Comparison of ENCODE assay signal across 22 mouse cellular contexts in the genomic region with DNA sequence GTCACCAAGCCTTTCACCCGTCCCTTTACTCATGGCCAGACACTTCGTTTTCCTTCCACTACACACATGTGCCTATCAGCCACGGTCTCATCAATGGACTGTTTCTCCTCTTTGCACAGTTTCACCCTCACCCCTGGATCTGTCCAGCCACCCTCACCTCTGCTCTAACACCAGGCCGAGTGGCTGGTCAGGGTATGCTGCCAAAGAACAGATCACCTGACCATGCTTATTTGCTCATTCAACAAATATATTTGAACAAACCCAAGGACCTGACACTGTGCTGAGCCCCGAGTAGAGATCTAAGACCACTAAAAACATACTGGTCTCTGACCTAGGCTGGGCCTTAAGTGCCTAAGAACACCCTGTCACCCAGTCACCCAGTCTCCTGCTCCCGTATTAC. TPM values are rescaled to one million over a fixed set of nuclear protein-coding genes. Genes with fewer than 3 reads are reported as not detected.
DNase-seq lines count a peak whose midpoint lies in the region; ATAC-seq and TF ChIP-seq lines count a peak whose summit lies in the region.
"Had no signal": no experiment of that assay in that cellular context is flagged by ENCODE, and none has a peak within 500 bp of the region (broad histone marks: within the 10 kb centered on the region; RNA-seq: fewer than 3 reads in every experiment).

No protein-coding gene starts in this region.

- 0 out of 2 replicates have a peak, but pooled peaks cover 4% of the 10 kb centered on the region for H3K36me3 ChIP-seq in lung, embryonic 16.5 days (ENCODE audit: control insufficient read depth, insufficient read depth, low read length)
- no peaks in the 10 kb centered on the region for H3K36me3 ChIP-seq in liver, embryonic 14.5 days (replicated peaks; ENCODE audit: control insufficient read depth, insufficient read depth, low read depth)
- peaks cover 15% of the 10 kb centered on the region for H3K36me3 ChIP-seq in macrophage (ENCODE audit: inconsistent target)
- H3K36me3 ChIP-seq in hindbrain, embryonic 10.5 days = peaks cover 30% of the 10 kb centered on the region
- H3K36me3 ChIP-seq in neural tube, embryonic 15.5 days = peaks cover 25% of the 10 kb centered on the region

- H3K4me2 ChIP-seq in lung, embryonic 16.5 days (ENCODE audit: low read depth, low read length) = no peak overlapping the region
- H3K4me2 ChIP-seq in liver, embryonic 14.5 days (ENCODE audit: low read depth) = no peak overlapping the region
- H3K4me2 ChIP-seq in neural tube, embryonic 15.5 days = no peak overlapping the region
- H3K4me2 ChIP-seq: heart, embryonic 12.5 days; hindbrain, embryonic 13.5 days; kidney, embryonic 15.5 days; limb, embryonic 15.5 days had no signal

- H3K4me1 ChIP-seq in lung, embryonic 16.5 days (replicated peaks; ENCODE audit: control insufficient read depth, insufficient read depth, low read length) = no peaks in the 10 kb centered on the region
- H3K4me1 ChIP-seq in lung, adult 2 months (ENCODE audit: control insufficient read depth, insufficient read depth, low read length) = peaks cover 2% of the 10 kb centered on the region; the same call in 1 of the 2 replicates
- H3K4me1 ChIP-seq in liver, embryonic 14.5 days (replicated peaks; ENCODE audit: control insufficient read depth in 2 of 2, insufficient read depth in 2 of 2, low read length in 1 of 2) = peaks cover 0 to 20% of the 10 kb centered on the region in 2 experiments; a peak in 1 of 4 replicates
- H3K4me1 ChIP-seq in hindbrain, embryonic 10.5 days (replicated peaks) = no peaks in the 10 kb centered on the region
- no peaks in the 10 kb centered on the region for H3K4me1 ChIP-seq in neural tube, embryonic 15.5 days
- H3K4me1 ChIP-seq: heart, embryonic 12.5 days; hindbrain, embryonic 13.5 days; kidney, embryonic 15.5 days; limb, embryonic 15.5 days had no signal

- H3K9ac ChIP-seq in lung, embryonic 16.5 days (ENCODE audit: low read length) = no peak overlapping the region
- H3K9ac ChIP-seq in liver, embryonic 14.5 days (replicated peaks) = no peak overlapping the region
- H3K9ac ChIP-seq in neural tube, embryonic 15.5 days (replicated peaks) = no peak overlapping the region
- H3K9ac ChIP-seq: heart, embryonic 12.5 days; hindbrain, embryonic 13.5 days; kidney, embryonic 15.5 days; limb, embryonic 15.5 days had no signal

- no peak overlapping the region for H3K4me3 ChIP-seq in lung, embryonic 16.5 days (ENCODE audit: low read length)
- H3K4me3 ChIP-seq in lung, adult 2 months (replicated peaks; ENCODE audit: extremely low read depth, low read depth, low read length) = no peak overlapping the region
- H3K4me3 ChIP-seq in liver, embryonic 14.5 days (ENCODE audit: insufficient read depth in 1 of 2, low read depth in 2 of 2, low read length in 2 of 2) = no peak overlapping the region
- no peak overlapping the region for H3K4me3 ChIP-seq in macrophage (ENCODE audit: inconsistent target)
- H3K4me3 ChIP-seq in hindbrain, embryonic 10.5 days = no peak overlapping the region
- H3K4me3 ChIP-seq in neural tube, embryonic 15.5 days (replicated peaks) = no peak overlapping the region
- H3K4me3 ChIP-seq: gastrocnemius, adult 2 months; heart, embryonic 12.5 days; hindbrain, embryonic 13.5 days; kidney, embryonic 15.5 days; limb, embryonic 15.5 days had no signal

- H3K27ac ChIP-seq in lung, embryonic 16.5 days (ENCODE audit: low read length) = no peak overlapping the region
- no peak overlapping the region for H3K27ac ChIP-seq in liver, embryonic 14.5 days
- peak overlapping the region; percentile 91; the same call in 1 of the 2 replicates for H3K27ac ChIP-seq in macrophage
- no peak overlapping the region for H3K27ac ChIP-seq in hindbrain, embryonic 10.5 days
- no peak overlapping the region for H3K27ac ChIP-seq in neural tube, embryonic 15.5 days (replicated peaks)
- H3K27ac ChIP-seq: gastrocnemius, adult 2 months; hindbrain, embryonic 13.5 days; kidney, embryonic 15.5 days; limb, embryonic 15.5 days had no signal

- no peak for TF ChIP-seq EP300 in liver, embryonic 14.5 days (IDR thresholded peaks at IDR 0.05; ENCODE audit: low read depth)

- TF ChIP-seq CTCF in lung, adult 2 months (IDR thresholded peaks at IDR 0.05; ENCODE audit: insufficient read depth, low read length) = no peak
- TF ChIP-seq CTCF in liver, embryonic 14.5 days (IDR thresholded peaks at IDR 0.05; ENCODE audit: low read depth) = no peak

- peaks cover 9% of the 10 kb centered on the region; the same call in 1 of the 2 replicates for H3K79me2 ChIP-seq in macrophage (ENCODE audit: inconsistent target)

- no peaks in the 10 kb centered on the region for H3K27me3 ChIP-seq in lung, embryonic 16.5 days (ENCODE audit: control insufficient read depth, insufficient read depth, low read depth, low read length)
- no peaks in the 10 kb centered on the region for H3K27me3 ChIP-seq in liver, embryonic 14.5 days (ENCODE audit: control insufficient read depth, insufficient read depth, low read length)
- no peaks in the 10 kb centered on the region for H3K27me3 ChIP-seq in hindbrain, embryonic 10.5 days (ENCODE audit: insufficient read depth, poor library complexity, severe bottlenecking)
- H3K27me3 ChIP-seq in neural tube, embryonic 15.5 days (replicated peaks) = no peaks in the 10 kb centered on the region
- H3K27me3 ChIP-seq: heart, embryonic 12.5 days; hindbrain, embryonic 13.5 days; kidney, embryonic 15.5 days; limb, embryonic 15.5 days had no signal

- no peaks in the 10 kb centered on the region for H3K9me3 ChIP-seq in lung, embryonic 16.5 days (ENCODE audit: control insufficient read depth, low read length)
- H3K9me3 ChIP-seq in liver, embryonic 14.5 days (ENCODE audit: control insufficient read depth, low read length) = no peaks in the 10 kb centered on the region
- H3K9me3 ChIP-seq in hindbrain, embryonic 10.5 days = no peaks in the 10 kb centered on the region
- H3K9me3 ChIP-seq in neural tube, embryonic 15.5 days (replicated peaks) = no peaks in the 10 kb centered on the region
- H3K9me3 ChIP-seq: G1E; heart, embryonic 12.5 days; hindbrain, embryonic 13.5 days; kidney, embryonic 15.5 days; limb, embryonic 15.5 days had no signal

- ATAC-seq in lung, embryonic 16.5 days (ENCODE audit: low read depth) = peak; percentile 17; the same call in 1 of the 2 replicates
- ATAC-seq in liver, embryonic 14.5 days (ENCODE audit: insufficient read depth) = peak; percentile 63
- ATAC-seq in neural tube, embryonic 15.5 days (ENCODE audit: low FRiP score) = no peak
- ATAC-seq: activated CD4-positive, CD25-positive, alpha-beta regulatory T cell, adult 4 months; midbrain, embryonic 16.5 days had no signal

- no peak for TF ChIP-seq POLR2A in lung, adult 2 months (IDR thresholded peaks at IDR 0.05; ENCODE audit: borderline replicate concordance, extremely low read depth, low read depth, low read length)

- DNase-seq in lung, adult 2 months = no peak
- no peak for DNase-seq in liver, embryonic 14.5 days (ENCODE audit: low read depth in 3 of 3, low spot score in 3 of 3)
- no peak for DNase-seq in hindbrain, embryonic 10.5 days (ENCODE audit: low spot score)
- no peak for DNase-seq in gastrocnemius, postnatal 25 days
- DNase-seq: cerebellum, adult 8-10 months; gastrocnemius, adult 2 months; heart, postnatal 14 days; right cerebral cortex, postnatal 25 days; thymus, postnatal 25 days had no signal

- WGBS in lung, embryonic 16.5 days = 49% methylated on average over 6 of the region's 6 CpGs
- 60% methylated on average over 6 of the region's 6 CpGs for WGBS in lung, adult 2 months
- 48% methylated on average over 6 of the region's 6 CpGs for WGBS in liver, embryonic 14.5 days (ENCODE audit: insufficient replicate concordance)
- 95% methylated on average over 6 of the region's 6 CpGs for WGBS in macrophage (ENCODE audit: missing documents)
- 84% methylated on average over 6 of the region's 6 CpGs for WGBS in hindbrain, embryonic 10.5 days
- WGBS in neural tube, embryonic 15.5 days = 77% methylated on average over 6 of the region's 6 CpGs

RNA-seq across cellular contexts. Expression of gene Med11, which starts 7.1 kb away (rescaled TPM):
- polyA plus RNA-seq in lung, embryonic 16.5 days (2015; fragmentation: Nextera tagmentation; extraction: Ambion mirVana) = 39.8 and 43.7 TPM in 2 replicates
- polyA plus RNA-seq in lung, adult 2 months (2012; rRNA removed) = 21.6 and 26.9 TPM in 2 replicates
- 11.9 and 12.8 TPM in 2 replicates for polyA plus RNA-seq in liver, embryonic 14.5 days (2012; rRNA removed)
- 17.0 and 20.0 TPM in 2 replicates for polyA plus RNA-seq in liver, embryonic 14.5 days (2014; fragmentation: Nextera tagmentation; extraction: Ambion mirVana)
- total RNA-seq in macrophage (2018; cell fraction: chromatin; rRNA removed) = 10 to 100 TPM in 20 of 26 experiments, 1 to 10 TPM in 6; 7.7 to 19.3 (median 12.0) TPM
- 10 to 100 TPM; 35.3 to 80.0 (median 55.9) TPM for total RNA-seq in macrophage (2018; cell fraction: cytosol; rRNA removed)
- 10 to 100 TPM; 12.6 to 31.8 (median 18.8) TPM for total RNA-seq in macrophage (2018; cell fraction: nucleus; rRNA removed)
- polyA plus RNA-seq in macrophage (2018) = 29.8 to 44.9 TPM (median 39.4 TPM) in 3 replicates
- 48.3 and 49.2 TPM in 2 replicates for polyA plus RNA-seq in hindbrain, embryonic 10.5 days (2016; fragmentation: Nextera tagmentation; extraction: Ambion mirVana)
- polyA plus RNA-seq in neural tube, embryonic 15.5 days (2015; fragmentation: Nextera tagmentation; extraction: Ambion mirVana) = 44.4 and 45.0 TPM in 2 replicates
- total RNA-seq in gastrocnemius, postnatal 25 days (2021) = 1 to 10 TPM; 5.6 to 6.2 TPM

RNA-seq across cellular contexts. Expression of gene Arrb2, which starts 12.2 kb away (rescaled TPM):
- polyA plus RNA-seq in lung, embryonic 16.5 days (2015; fragmentation: Nextera tagmentation; extraction: Ambion mirVana) = 14.1 and 15.0 TPM in 2 replicates
- polyA plus RNA-seq in lung, adult 2 months (2012; rRNA removed) = 48.2 and 80.2 TPM in 2 replicates
- polyA plus RNA-seq in liver, embryonic 14.5 days (2012; rRNA removed) = 17.8 and 19.4 TPM in 2 replicates
- polyA plus RNA-seq in liver, embryonic 14.5 days (2014; fragmentation: Nextera tagmentation; extraction: Ambion mirVana) = 9.8 and 11.0 TPM in 2 replicates
- total RNA-seq in macrophage (2018; cell fraction: chromatin; rRNA removed) = 1,000 to 10,000 TPM in 11 of 26 experiments, 100 to 1,000 TPM in 15; 122 to 1,570 (median 865) TPM
- total RNA-seq in macrophage (2018; cell fraction: cytosol; rRNA removed) = 100 to 1,000 TPM; 129 to 393 (median 270) TPM
- 100 to 1,000 TPM; 145 to 858 (median 561) TPM for total RNA-seq in macrophage (2018; cell fraction: nucleus; rRNA removed)
- polyA plus RNA-seq in macrophage (2018) = 230 to 319 TPM (median 312 TPM) in 3 replicates
- 31.1 and 32.7 TPM in 2 replicates for polyA plus RNA-seq in hindbrain, embryonic 10.5 days (2016; fragmentation: Nextera tagmentation; extraction: Ambion mirVana)
- 53.6 and 59.7 TPM in 2 replicates for polyA plus RNA-seq in neural tube, embryonic 15.5 days (2015; fragmentation: Nextera tagmentation; extraction: Ambion mirVana)
- total RNA-seq in gastrocnemius, postnatal 25 days (2021) = 1 to 10 TPM; 7.5 to 9.0 TPM

RNA-seq across cellular contexts. Expression of gene Zmynd15, which starts 14.6 kb away (rescaled TPM):
- polyA plus RNA-seq in lung, embryonic 16.5 days (2015; fragmentation: Nextera tagmentation; extraction: Ambion mirVana) = 0.48 and 1.0 TPM in 2 replicates
- polyA plus RNA-seq in lung, adult 2 months (2012; rRNA removed) = 8.7 and 12.3 TPM in 2 replicates
- 0.28 and 0.31 TPM in 2 replicates for polyA plus RNA-seq in liver, embryonic 14.5 days (2012; rRNA removed)
- polyA plus RNA-seq in liver, embryonic 14.5 days (2014; fragmentation: Nextera tagmentation; extraction: Ambion mirVana) = 0.10 and 0.29 TPM in 2 replicates
- 10 to 100 TPM; 15.3 to 70.9 (median 30.3) TPM for total RNA-seq in macrophage (2018; cell fraction: chromatin; rRNA removed)
- total RNA-seq in macrophage (2018; cell fraction: cytosol; rRNA removed) = 1 to 10 TPM; 2.5 to 9.7 (median 5.3) TPM
- total RNA-seq in macrophage (2018; cell fraction: nucleus; rRNA removed) = 10 to 100 TPM in 25 of 26 experiments, 1 to 10 TPM in 1; 9.8 to 55.7 (median 28.5) TPM
- 2.4 to 5.2 TPM (median 4.4 TPM) in 3 replicates for polyA plus RNA-seq in macrophage (2018)
- polyA plus RNA-seq in hindbrain, embryonic 10.5 days (2016; fragmentation: Nextera tagmentation; extraction: Ambion mirVana) = 0.25 and 0.30 TPM in 2 replicates
- polyA plus RNA-seq in neural tube, embryonic 15.5 days (2015; fragmentation: Nextera tagmentation; extraction: Ambion mirVana) = 0.60 and 1.0 TPM in 2 replicates
- total RNA-seq in gastrocnemius, postnatal 25 days (2021) = under 1 TPM; 0.38 to 0.97 TPM
- total RNA-seq: granulocyte monocyte progenitor cell, adult 5-6 weeks had no signal
- polyA plus RNA-seq: activated CD4-positive, CD25-positive, alpha-beta regulatory T cell, adult 4 months; G1E had no signal

RNA-seq across cellular contexts. Expression of gene Cxcl16, which starts 15.1 kb away (rescaled TPM):
- 7.5 and 8.3 TPM in 2 replicates for polyA plus RNA-seq in lung, embryonic 16.5 days (2015; fragmentation: Nextera tagmentation; extraction: Ambion mirVana)
- 67.2 and 74.6 TPM in 2 replicates for polyA plus RNA-seq in lung, adult 2 months (2012; rRNA removed)
- polyA plus RNA-seq in liver, embryonic 14.5 days (2012; rRNA removed) = 0.94 and 1.1 TPM in 2 replicates
- 0.79 and 1.5 TPM in 2 replicates for polyA plus RNA-seq in liver, embryonic 14.5 days (2014; fragmentation: Nextera tagmentation; extraction: Ambion mirVana)
- total RNA-seq in macrophage (2018; cell fraction: chromatin; rRNA removed) = 100 to 1,000 TPM in 19 of 26 experiments, 10 to 100 TPM in 7; 38.5 to 511 (median 181) TPM
- total RNA-seq in macrophage (2018; cell fraction: cytosol; rRNA removed) = 100 to 1,000 TPM in 21 of 26 experiments, 10 to 100 TPM in 5; 78.1 to 341 (median 209) TPM
- 100 to 1,000 TPM in 24 of 26 experiments, 10 to 100 TPM in 2; 63.6 to 577 (median 286) TPM for total RNA-seq in macrophage (2018; cell fraction: nucleus; rRNA removed)
- polyA plus RNA-seq in macrophage (2018) = 84.4 to 133 TPM (median 111 TPM) in 3 replicates
- polyA plus RNA-seq in hindbrain, embryonic 10.5 days (2016; fragmentation: Nextera tagmentation; extraction: Ambion mirVana) = 0.31 and 0.41 TPM in 2 replicates
- 7.4 and 8.5 TPM in 2 replicates for polyA plus RNA-seq in neural tube, embryonic 15.5 days (2015; fragmentation: Nextera tagmentation; extraction: Ambion mirVana)
- 1 to 10 TPM; 1.3 to 2.0 TPM for total RNA-seq in gastrocnemius, postnatal 25 days (2021)
- total RNA-seq: G1E; granulocyte monocyte progenitor cell, adult 5-6 weeks; megakaryocyte-erythroid progenitor cell, adult 5-6 weeks; neutrophil, adult 5-6 weeks had no signal
- polyA plus RNA-seq: G1E had no signal

RNA-seq across cellular contexts. Expression of gene Pelp1, which starts 34.8 kb away (rescaled TPM):
- polyA plus RNA-seq in lung, embryonic 16.5 days (2015; fragmentation: Nextera tagmentation; extraction: Ambion mirVana) = 36.3 and 37.3 TPM in 2 replicates
- polyA plus RNA-seq in lung, adult 2 months (2012; rRNA removed) = 15.9 and 17.4 TPM in 2 replicates
- polyA plus RNA-seq in liver, embryonic 14.5 days (2012; rRNA removed) = 9.6 and 9.8 TPM in 2 replicates
- 12.1 and 13.8 TPM in 2 replicates for polyA plus RNA-seq in liver, embryonic 14.5 days (2014; fragmentation: Nextera tagmentation; extraction: Ambion mirVana)
- total RNA-seq in macrophage (2018; cell fraction: chromatin; rRNA removed) = 10 to 100 TPM in 24 of 26 experiments, 1 to 10 TPM in 2; 8.1 to 32.4 (median 21.4) TPM
- total RNA-seq in macrophage (2018; cell fraction: cytosol; rRNA removed) = 10 to 100 TPM; 14.1 to 24.3 (median 19.8) TPM
- total RNA-seq in macrophage (2018; cell fraction: nucleus; rRNA removed) = 10 to 100 TPM; 10.7 to 37.3 (median 20.3) TPM
- polyA plus RNA-seq in macrophage (2018) = 16.8 to 21.8 TPM (median 20.3 TPM) in 3 replicates
- 50.6 and 53.0 TPM in 2 replicates for polyA plus RNA-seq in hindbrain, embryonic 10.5 days (2016; fragmentation: Nextera tagmentation; extraction: Ambion mirVana)
- polyA plus RNA-seq in neural tube, embryonic 15.5 days (2015; fragmentation: Nextera tagmentation; extraction: Ambion mirVana) = 29.7 and 33.0 TPM in 2 replicates
- 10 to 100 TPM; 15.5 to 18.5 TPM for total RNA-seq in gastrocnemius, postnatal 25 days (2021)
